20 mouse cellular contexts compared by ENCODE assay signal in genomic region chr9:46069013-46069412, GRCm38 (mm10). TPM values are rescaled to one million over a fixed set of nuclear protein-coding genes. Genes with fewer than 3 reads are reported as not detected.
DNase-seq lines count a peak whose midpoint lies in the region; ATAC-seq and TF ChIP-seq lines count a peak whose summit lies in the region.
"Had no signal": no experiment of that assay in that cellular context is flagged by ENCODE, and none has a peak within 500 bp of the region (broad histone marks: within the 10 kb centered on the region; RNA-seq: fewer than 3 reads in every experiment).

No protein-coding gene starts in this region.

- no peaks in the 10 kb centered on the region for H3K9me3 ChIP-seq in liver, embryonic 11.5 days (ENCODE audit: control insufficient read depth, low read length)
- H3K9me3 ChIP-seq in CH12.LX (replicated peaks; ENCODE audit: low read length), result no peaks in the 10 kb centered on the region
- H3K9me3 ChIP-seq in forebrain, embryonic 13.5 days (replicated peaks), result no peaks in the 10 kb centered on the region
- no peaks in the 10 kb centered on the region for H3K9me3 ChIP-seq in kidney, embryonic 16.5 days (ENCODE audit: low read length)
- no peaks in the 10 kb centered on the region for H3K9me3 ChIP-seq in kidney, embryonic 14.5 days (ENCODE audit: control insufficient read depth, low read length)
- H3K9me3 ChIP-seq: G1E; heart, embryonic 15.5 days; hindbrain, embryonic 13.5 days had no signal

- DNase-seq in liver, embryonic 11.5 days (ENCODE audit: low spot score), result no peak
- DNase-seq in liver, result no peak
- no peak for DNase-seq in CH12.LX (ENCODE audit: extremely low read depth)
- DNase-seq: adrenal gland, adult 8-10 months; adrenal gland, postnatal 36 days; cerebellum, adult 2 months; cerebellum, postnatal 10 days; gastrocnemius, postnatal 14 days; heart, adult 2 months; heart, postnatal 14 days had no signal

- TF ChIP-seq POLR2A in CH12.LX (IDR thresholded peaks at IDR 0.05; ENCODE audit: low read depth, low read length), result no peak
- no peak for TF ChIP-seq POLR2A in bone marrow, adult 2 months (IDR thresholded peaks at IDR 0.05; ENCODE audit: borderline replicate concordance, control insufficient read depth, low read depth, low read length)

- H3K4me1 ChIP-seq in liver, embryonic 11.5 days (replicated peaks; ENCODE audit: control insufficient read depth, insufficient read depth, low read length), result peaks cover 29% of the 10 kb centered on the region
- H3K4me1 ChIP-seq in CH12.LX (ENCODE audit: control insufficient read depth in 1 of 2, insufficient read depth in 2 of 2), result peaks cover 19 to 56% of the 10 kb centered on the region in 2 experiments
- H3K4me1 ChIP-seq in bone marrow, adult 2 months (ENCODE audit: control insufficient read depth, insufficient read depth, low read length), result peaks cover 7% of the 10 kb centered on the region
- peaks cover 28% of the 10 kb centered on the region for H3K4me1 ChIP-seq in forebrain, embryonic 13.5 days
- peaks cover 26% of the 10 kb centered on the region for H3K4me1 ChIP-seq in kidney, embryonic 16.5 days (ENCODE audit: insufficient read depth, low read length)
- H3K4me1 ChIP-seq in kidney, embryonic 14.5 days (ENCODE audit: control insufficient read depth, insufficient read depth, low read length), result peaks cover 17% of the 10 kb centered on the region; the same call in 1 of the 2 replicates

- no peaks in the 10 kb centered on the region for H3K36me3 ChIP-seq in liver, embryonic 11.5 days (ENCODE audit: control insufficient read depth, insufficient read depth, low read length)
- peaks cover 0 to 24% of the 10 kb centered on the region in 2 experiments for H3K36me3 ChIP-seq in CH12.LX (replicated peaks in 1 of 2; ENCODE audit: control insufficient read depth in 1 of 2, insufficient read depth in 1 of 2, low read length in 1 of 2)
- no peaks in the 10 kb centered on the region for H3K36me3 ChIP-seq in forebrain, embryonic 13.5 days (ENCODE audit: poor library complexity, severe bottlenecking)
- H3K36me3 ChIP-seq in kidney, embryonic 16.5 days (ENCODE audit: insufficient read depth, low read length), result no peaks in the 10 kb centered on the region
- no peaks in the 10 kb centered on the region for H3K36me3 ChIP-seq in kidney, embryonic 14.5 days (ENCODE audit: control insufficient read depth, insufficient read depth, low read length)
- H3K36me3 ChIP-seq: heart, embryonic 15.5 days; hindbrain, embryonic 13.5 days had no signal

- H3K27me3 ChIP-seq in liver, embryonic 11.5 days (replicated peaks; ENCODE audit: control insufficient read depth, insufficient read depth, low read length), result no peaks in the 10 kb centered on the region
- H3K27me3 ChIP-seq in CH12.LX (replicated peaks), result no peaks in the 10 kb centered on the region
- no peaks in the 10 kb centered on the region for H3K27me3 ChIP-seq in forebrain, embryonic 13.5 days
- H3K27me3 ChIP-seq in kidney, embryonic 16.5 days (ENCODE audit: insufficient read depth, low read length), result no peaks in the 10 kb centered on the region
- H3K27me3 ChIP-seq in kidney, embryonic 14.5 days (ENCODE audit: control insufficient read depth, insufficient read depth, low read length), result no peaks in the 10 kb centered on the region
- H3K27me3 ChIP-seq: heart, embryonic 15.5 days; hindbrain, embryonic 13.5 days had no signal

- peaks cover 6% of the 10 kb centered on the region; the same call in 1 of the 2 replicates for H3K79me2 ChIP-seq in CH12.LX (replicated peaks; ENCODE audit: control insufficient read depth, extremely low read depth, insufficient read depth, poor library complexity, severe bottlenecking)

- no peak overlapping the region for H3K9ac ChIP-seq in liver, embryonic 11.5 days (ENCODE audit: low read depth, low read length)
- H3K9ac ChIP-seq in CH12.LX (ENCODE audit: insufficient read depth, low read depth), result no peak overlapping the region
- H3K9ac ChIP-seq in forebrain, embryonic 13.5 days, result no peak overlapping the region
- no peak overlapping the region for H3K9ac ChIP-seq in kidney, embryonic 16.5 days (replicated peaks; ENCODE audit: low read length)
- no peak overlapping the region for H3K9ac ChIP-seq in kidney, embryonic 14.5 days (ENCODE audit: low read depth, low read length)
- H3K9ac ChIP-seq: heart, embryonic 15.5 days; hindbrain, embryonic 13.5 days had no signal

- in situ Hi-C loops in CH12.LX (cut with MboI; ENCODE audit: low pct_ligation_motif_present, low pct_unique_long_range_greater_than_20kb, low sequenced_read_pairs), result no loop called here

- no peak for TF ChIP-seq RAD21 in CH12.LX (IDR thresholded peaks at IDR 0.05; ENCODE audit: low read depth, low read length)

- no peak overlapping the region for H3K4me3 ChIP-seq in liver, embryonic 11.5 days (ENCODE audit: low read depth, low read length)
- no peak overlapping the region for H3K4me3 ChIP-seq in CH12.LX (replicated peaks in 1 of 3; ENCODE audit: low read depth in 2 of 3, low read length in 2 of 3, poor library complexity in 1 of 3)
- no peak overlapping the region for H3K4me3 ChIP-seq in bone marrow, adult 2 months (replicated peaks; ENCODE audit: control insufficient read depth, low read depth, low read length)
- no peak overlapping the region for H3K4me3 ChIP-seq in forebrain, embryonic 13.5 days
- no peak overlapping the region for H3K4me3 ChIP-seq in kidney, embryonic 16.5 days (ENCODE audit: low read length)
- H3K4me3 ChIP-seq in kidney, embryonic 14.5 days (ENCODE audit: low read length), result no peak overlapping the region
- H3K4me3 ChIP-seq: heart, adult 2 months; heart, embryonic 15.5 days; hindbrain, embryonic 13.5 days had no signal

- dilution Hi-C loops in CH12.LX (cut with MboI; ENCODE audit: extremely low pct_ligation_motif_present, extremely low pct_unique_long_range_greater_than_20kb, low sequenced_read_pairs), result no loop called here

- 63% methylated on average over 4 of the region's 4 CpGs for WGBS in liver, embryonic 11.5 days
- WGBS in bone marrow, adult 2 months, result 63% methylated on average over 4 of the region's 4 CpGs
- WGBS in forebrain, embryonic 13.5 days, result 72% methylated on average over 4 of the region's 4 CpGs
- WGBS in kidney, embryonic 16.5 days, result 73% methylated on average over 4 of the region's 4 CpGs
- WGBS in kidney, embryonic 14.5 days, result 86% methylated on average over 4 of the region's 4 CpGs

- peak; percentile 57 for ATAC-seq in liver, embryonic 11.5 days (replicated peaks; ENCODE audit: low FRiP score)
- peak; percentile 55 for ATAC-seq in megakaryocyte progenitor cell, adult 5-6 weeks (replicated peaks; ENCODE audit: poor library complexity)
- no peak for ATAC-seq in forebrain, embryonic 13.5 days
- no peak for ATAC-seq in kidney, embryonic 16.5 days (ENCODE audit: low FRiP score, low TSS enrichment)
- ATAC-seq in kidney, embryonic 14.5 days (ENCODE audit: low FRiP score, low TSS enrichment), result no peak
- ATAC-seq: forebrain, embryonic 16.5 days had no signal

- H3K27ac ChIP-seq in liver, embryonic 11.5 days (ENCODE audit: low read depth, low read length), result no peak overlapping the region; the same call in 1 of the 2 replicates
- H3K27ac ChIP-seq in CH12.LX (ENCODE audit: insufficient read depth, low read depth), result no peak overlapping the region
- H3K27ac ChIP-seq in bone marrow, adult 2 months (ENCODE audit: control insufficient read depth, insufficient read depth, low read depth, low read length, poor library complexity), result no peak overlapping the region
- no peak overlapping the region for H3K27ac ChIP-seq in forebrain, embryonic 13.5 days
- H3K27ac ChIP-seq in kidney, embryonic 16.5 days (ENCODE audit: low read length), result no peak overlapping the region
- no peak overlapping the region for H3K27ac ChIP-seq in kidney, embryonic 14.5 days (ENCODE audit: low read depth, low read length)
- H3K27ac ChIP-seq: heart, adult 2 months; heart, embryonic 15.5 days; hindbrain, embryonic 13.5 days had no signal

- no peak for TF ChIP-seq CTCF in CH12.LX (conservative IDR thresholded peaks at IDR 0.05 in 1 of 2, IDR thresholded peaks at IDR 0.05 in 1 of 2; ENCODE audit: low read depth in 2 of 2, low read length in 2 of 2)
- 0 out of 2 replicates have a peak, but pooled peaks have one; percentile 7 for TF ChIP-seq CTCF in bone marrow, adult 2 months (IDR thresholded peaks at IDR 0.05; ENCODE audit: control insufficient read depth, insufficient read depth, low read length)

- TF ChIP-seq EP300 in CH12.LX (IDR thresholded peaks at IDR 0.05; ENCODE audit: low read length), result no peak; the same call in 1 of the 2 replicates

- H3K4me2 ChIP-seq in liver, embryonic 11.5 days, result no peak overlapping the region
- no peak overlapping the region for H3K4me2 ChIP-seq in CH12.LX (ENCODE audit: insufficient read depth, low read depth, poor library complexity, severe bottlenecking)
- no peak overlapping the region for H3K4me2 ChIP-seq in forebrain, embryonic 13.5 days
- H3K4me2 ChIP-seq in kidney, embryonic 16.5 days (replicated peaks; ENCODE audit: low read depth, low read length), result no peak overlapping the region
- H3K4me2 ChIP-seq in kidney, embryonic 14.5 days (replicated peaks; ENCODE audit: low read depth, low read length), result no peak overlapping the region
- H3K4me2 ChIP-seq: heart, embryonic 11.5 days; heart, embryonic 15.5 days; hindbrain, embryonic 13.5 days had no signal

RNA-seq across cellular contexts. Expression of gene Sik3, which starts 56.4 kb away (rescaled TPM):
- polyA plus RNA-seq in liver, embryonic 11.5 days (2014; fragmentation: Nextera tagmentation; extraction: Ambion mirVana), result 8.6 and 9.5 TPM in 2 replicates
- total RNA-seq in CH12.LX (2012; rRNA removed) (17.4 and 21.4 TPM in 2 replicates), CH12.LX (2014; rRNA removed) (13.6 and 14.9 TPM in 2 replicates)
- 28.0 and 29.8 TPM in 2 replicates for polyA plus RNA-seq in CH12.LX (2012; ENCODE audit: insufficient read length, low read depth)
- 9.2 and 19.0 TPM in 2 replicates for polyA plus RNA-seq in bone marrow, adult 2 months (2011; ENCODE audit: insufficient read depth, insufficient read length, low replicate concordance, missing spikeins)
- 24.3 and 26.8 TPM in 2 replicates for total RNA-seq in megakaryocyte progenitor cell, adult 5-6 weeks (2015)
- total RNA-seq in megakaryocyte progenitor cell, adult 5-6 weeks (2017), result 13.3 and 15.2 TPM in 2 replicates
- polyA plus RNA-seq in forebrain, embryonic 13.5 days (2015; fragmentation: Nextera tagmentation; extraction: Ambion mirVana), result 4.9 TPM in 2 replicates
- 5.2 and 5.6 TPM in 2 replicates for polyA plus RNA-seq in kidney, embryonic 16.5 days (2015; fragmentation: Nextera tagmentation; extraction: Ambion mirVana)
- 10.1 and 11.2 TPM in 2 replicates for polyA plus RNA-seq in kidney, embryonic 14.5 days (2014; fragmentation: Nextera tagmentation; extraction: Ambion mirVana)

RNA-seq across cellular contexts. Expression of gene Pafah1b2, which starts 56.5 kb away (rescaled TPM):
- 137 and 154 TPM in 2 replicates for polyA plus RNA-seq in liver, embryonic 11.5 days (2014; fragmentation: Nextera tagmentation; extraction: Ambion mirVana)
- total RNA-seq in CH12.LX (2012; rRNA removed) (94.8 and 117 TPM in 2 replicates), CH12.LX (2014; rRNA removed) (109 and 125 TPM in 2 replicates)
- polyA plus RNA-seq in CH12.LX (2012; ENCODE audit: insufficient read length, low read depth), result 122 and 130 TPM in 2 replicates
- polyA plus RNA-seq in bone marrow, adult 2 months (2011; ENCODE audit: insufficient read depth, insufficient read length, low replicate concordance, missing spikeins), result 14.6 and 25.6 TPM in 2 replicates
- total RNA-seq in megakaryocyte progenitor cell, adult 5-6 weeks (2015), result 50.8 and 60.9 TPM in 2 replicates
- 111 and 112 TPM in 2 replicates for total RNA-seq in megakaryocyte progenitor cell, adult 5-6 weeks (2017)
- polyA plus RNA-seq in forebrain, embryonic 13.5 days (2015; fragmentation: Nextera tagmentation; extraction: Ambion mirVana), result 277 and 295 TPM in 2 replicates
- 166 and 173 TPM in 2 replicates for polyA plus RNA-seq in kidney, embryonic 16.5 days (2015; fragmentation: Nextera tagmentation; extraction: Ambion mirVana)
- polyA plus RNA-seq in kidney, embryonic 14.5 days (2014; fragmentation: Nextera tagmentation; extraction: Ambion mirVana), result 125 and 177 TPM in 2 replicates

Comparison
In these comparisons a context has a peak if more than half of its experiments do, and no peak if none do; other contexts are left out.
1. ATAC-seq: peak in liver, embryonic 11.5 days (single experiment) and megakaryocyte progenitor cell, adult 5-6 weeks (single experiment); none in forebrain, embryonic 13.5 days (single experiment), kidney, embryonic 16.5 days (single experiment) and kidney, embryonic 14.5 days (single experiment).